Mouse (Mus musculus) midbrain, embryonic 16.5 days (tissue): Measurements from ENCODE around the gene Ptpn11. TPM values are rescaled to one million over a fixed set of nuclear protein-coding genes. Genes with fewer than 3 reads are reported as not detected.
"Not testable (repeated sequence)": the region's sequence is repeated elsewhere in the genome, so short reads cannot be mapped to it uniquely, and the experiment has no call there.

Experiments used
- ATAC-seq: fragments of 200-750 bp; cut with Nextera tagmentation; 2 replicates; pipeline ENCODE4 v1.8.0; 2017; ENCODE audit warnings: moderate TSS enrichment
- H3K27ac ChIP-seq: fragments of 300-500 bp; sonication (generic); 2 replicates; pipeline ENCODE4 v1.5.1; 2014; ENCODE audit warnings: mild to moderate bottlenecking, low read length, mixed read lengths
- H3K27me3 ChIP-seq: fragments of 300-500 bp; sonication (generic); 2 replicates; pipeline ENCODE4 v1.6.1; 2014; ENCODE audit warnings: low read depth, low read length, mixed read lengths; ENCODE audit not compliant: control insufficient read depth, insufficient read depth
- H3K36me3 ChIP-seq: fragments of 300-500 bp; sonication (generic); 2 replicates; pipeline ENCODE4 v1.6.1; 2014; ENCODE audit warnings: mild to moderate bottlenecking, low read length, moderate library complexity, mixed read lengths; ENCODE audit not compliant: control insufficient read depth, insufficient read depth
- H3K4me1 ChIP-seq: fragments of 300-500 bp; sonication (generic); 2 replicates; pipeline ENCODE4 v1.6.1; 2014; ENCODE audit warnings: mild to moderate bottlenecking, low read length, mixed read lengths; ENCODE audit not compliant: control insufficient read depth, insufficient read depth
- H3K4me2 ChIP-seq: fragments of 300-500 bp; sonication (generic); 2 replicates; pipeline ENCODE4 v1.6.1; 2014; ENCODE audit warnings: mild to moderate bottlenecking, low read length, mixed read lengths
- H3K4me3 ChIP-seq: fragments of 300-500 bp; sonication (generic); 2 replicates; pipeline ENCODE4 v1.5.1; 2014; ENCODE audit warnings: low read depth, mild to moderate bottlenecking, low read length, moderate library complexity, mixed read lengths
- H3K9ac ChIP-seq: fragments of 300-500 bp; sonication (generic); 2 replicates; pipeline ENCODE4 v1.6.1; 2014; ENCODE audit warnings: low read depth, low read length, mixed read lengths
- H3K9me3 ChIP-seq: fragments of 300-500 bp; sonication (generic); replicated peaks from 2 replicates; pipeline ENCODE4 v1.6.1; 2014; ENCODE audit warnings: mild to moderate bottlenecking, low read length, mixed read lengths; ENCODE audit not compliant: control insufficient read depth, poor library complexity, severe bottlenecking
- WGBS: fragments of 180-500 bp; shearing (Covaris S2); extraction: QIAGEN DNeasy Blood & Tissue Kit; methylation state at CpG from one replicate; pipeline ENCODE4 v1.1.7; 2014; 5-methylcytosine and 5-hydroxymethylcytosine counted together
- polyA plus RNA-seq: library from polyadenylated mRNA; unstranded; fragments of >200 nt; fragmentation: Nextera tagmentation; extraction: Ambion mirVana; gene quantifications from 2 replicates; pipeline ENCODE4 v1.2.1, GENCODE M21; 2015

Gene Ptpn11
- polyA plus RNA-seq, 1 experiment from 2014 or later, result 18.4 TPM

DNA sequence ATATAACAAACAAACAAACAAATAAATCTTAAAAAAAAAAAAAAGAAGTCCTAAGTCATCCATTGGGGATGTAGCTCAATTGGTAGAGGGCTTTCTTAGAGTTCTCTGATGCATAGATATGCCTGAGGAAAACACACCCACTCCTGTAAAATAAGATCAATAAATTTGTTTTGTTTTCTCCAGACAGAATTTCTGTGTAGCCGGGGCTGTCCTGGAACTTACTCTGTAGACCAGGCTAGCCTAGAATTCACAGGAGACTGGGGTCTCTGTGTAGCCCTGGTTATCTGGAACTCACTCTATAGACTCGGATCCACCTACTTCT is 26.1 kb upstream of the Ptpn11 start:
- no peaks in the 10 kb centered on the region for H3K9me3 ChIP-seq
- no peak for ATAC-seq

DNA sequence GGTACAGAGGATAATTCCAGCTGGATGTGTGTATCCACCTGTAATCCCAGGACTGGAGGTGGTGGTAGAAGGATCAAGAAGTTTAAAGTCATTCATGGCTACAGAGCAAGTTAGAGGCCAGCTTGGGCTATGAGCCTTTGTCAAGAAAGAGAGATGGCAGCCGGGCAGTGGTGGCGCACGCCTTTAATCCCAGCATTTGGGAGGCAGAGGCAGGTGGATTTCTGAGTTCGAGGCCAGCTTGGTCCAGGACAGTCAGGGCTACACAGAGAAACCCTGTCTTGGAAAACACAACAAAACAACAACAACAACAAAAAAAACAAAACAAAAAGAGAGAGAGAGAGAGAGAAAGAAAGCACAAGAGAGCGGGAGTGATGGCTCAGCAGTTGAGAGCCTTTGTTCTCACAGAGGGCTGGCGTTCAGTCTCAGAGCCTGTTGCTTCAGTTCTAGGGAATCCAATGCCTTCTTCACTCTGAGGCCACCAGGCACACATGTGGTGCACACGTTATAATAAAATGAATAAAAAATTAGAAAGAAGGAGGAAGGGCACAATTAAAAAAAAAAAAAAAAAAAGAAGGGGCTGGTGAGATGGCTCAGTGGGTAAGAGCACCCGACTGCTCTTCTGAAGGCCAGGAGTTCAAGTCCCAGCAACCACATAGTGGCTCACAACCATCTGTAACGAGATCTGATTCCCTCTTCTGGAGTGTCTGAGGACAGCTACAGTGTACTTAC is 25.6 kb upstream of the Ptpn11 start:
- ATAC-seq, H3K9ac ChIP-seq, H3K27ac ChIP-seq, H3K4me3 ChIP-seq, H3K4me2 ChIP-seq, H3K4me1 ChIP-seq, H3K27me3 ChIP-seq, H3K9me3 ChIP-seq: not testable (repeated sequence)
- H3K36me3 ChIP-seq, result peaks cover 11% of the 10 kb centered on the region
- 88% methylated on average over 9 of the region's 9 CpGs for WGBS

More for the DNA sequence above, 26.1 kb upstream of the Ptpn11 start:
- H3K4me3 ChIP-seq, result no peak overlapping the region
- no peak overlapping the region for H3K9ac ChIP-seq
- peaks cover 6% of the 10 kb centered on the region for H3K36me3 ChIP-seq
- peaks cover 9% of the 10 kb centered on the region for H3K4me1 ChIP-seq
- WGBS, result 94% methylated on average over 2 of the region's 2 CpGs
- H3K27ac ChIP-seq, result no peak overlapping the region
- H3K4me2 ChIP-seq, result no peak overlapping the region
- no peaks in the 10 kb centered on the region for H3K27me3 ChIP-seq

DNA sequence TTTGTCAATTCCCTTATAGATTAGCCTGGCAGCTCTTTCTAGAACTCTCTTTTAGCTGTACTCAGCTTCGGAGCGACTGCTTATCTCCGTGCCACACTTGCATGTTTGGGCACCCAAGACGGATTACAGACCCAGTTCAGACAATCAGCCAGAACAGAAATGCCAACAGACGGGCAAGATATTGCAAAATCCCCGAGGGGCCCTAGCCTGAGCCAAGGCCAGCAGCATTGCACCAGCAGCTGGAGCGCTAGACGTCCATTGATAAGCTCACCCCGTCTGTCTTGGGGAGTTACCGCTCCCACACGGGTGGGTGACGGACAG is 24.9 kb upstream of the Ptpn11 start:
- H3K36me3 ChIP-seq, result peaks cover 15% of the 10 kb centered on the region
- no peak overlapping the region for H3K9ac ChIP-seq
- no peaks in the 10 kb centered on the region for H3K9me3 ChIP-seq
- H3K27ac ChIP-seq, result no peak overlapping the region
- no peaks in the 10 kb centered on the region for H3K27me3 ChIP-seq
- H3K4me1 ChIP-seq, result peaks cover 3% of the 10 kb centered on the region; the same call in 1 of the 2 replicates
- ATAC-seq, result no peak
- 73% methylated on average over 12 of the region's 12 CpGs for WGBS
- no peak overlapping the region for H3K4me3 ChIP-seq
- no peak overlapping the region for H3K4me2 ChIP-seq

DNA sequence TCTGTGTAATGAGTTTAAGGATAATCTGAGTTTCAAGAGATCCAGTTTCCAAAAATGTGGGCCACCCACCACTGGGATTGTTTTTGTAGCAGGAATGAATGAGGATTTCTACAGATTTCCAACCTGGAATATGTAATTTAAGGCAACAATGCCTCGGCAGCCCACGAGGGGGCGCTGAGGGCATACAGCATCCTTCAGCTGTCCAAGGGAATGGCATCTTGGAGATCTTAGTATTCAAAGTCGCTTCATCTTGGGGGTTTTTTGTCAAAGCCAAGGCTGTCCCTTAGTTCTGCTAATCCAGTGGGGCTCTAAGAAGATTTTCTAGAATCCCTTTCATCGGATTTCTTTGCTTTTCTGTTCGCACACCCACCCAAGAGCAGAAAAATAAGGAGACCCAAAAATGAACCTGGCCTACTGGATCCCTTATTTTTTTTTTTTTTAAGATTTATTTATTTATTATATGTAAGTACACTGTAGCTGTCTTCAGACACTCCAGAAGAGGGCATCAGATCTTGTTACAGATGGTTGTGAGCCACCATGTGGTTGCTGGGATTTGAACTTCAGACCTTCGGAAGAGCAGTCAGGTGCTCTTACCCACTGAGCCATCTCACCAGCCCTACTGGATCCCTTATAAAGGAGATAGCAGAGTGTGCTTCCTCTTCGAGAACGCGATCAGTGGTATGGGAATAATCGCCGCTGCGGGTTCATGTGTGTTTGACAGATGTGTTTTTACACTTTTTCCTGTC is 24.4 kb upstream of the Ptpn11 start:
- no peak overlapping the region for H3K4me3 ChIP-seq
- no peak overlapping the region for H3K9ac ChIP-seq
- H3K4me2 ChIP-seq, result no peak overlapping the region
- no peak for ATAC-seq
- 46% methylated on average over 13 of the region's 13 CpGs for WGBS
- no peak overlapping the region for H3K27ac ChIP-seq
- no peaks in the 10 kb centered on the region for H3K9me3 ChIP-seq
- H3K36me3 ChIP-seq, result peaks cover 19% of the 10 kb centered on the region
- H3K27me3 ChIP-seq, result no peaks in the 10 kb centered on the region
- peaks cover 3% of the 10 kb centered on the region; the same call in 1 of the 2 replicates for H3K4me1 ChIP-seq

DNA sequence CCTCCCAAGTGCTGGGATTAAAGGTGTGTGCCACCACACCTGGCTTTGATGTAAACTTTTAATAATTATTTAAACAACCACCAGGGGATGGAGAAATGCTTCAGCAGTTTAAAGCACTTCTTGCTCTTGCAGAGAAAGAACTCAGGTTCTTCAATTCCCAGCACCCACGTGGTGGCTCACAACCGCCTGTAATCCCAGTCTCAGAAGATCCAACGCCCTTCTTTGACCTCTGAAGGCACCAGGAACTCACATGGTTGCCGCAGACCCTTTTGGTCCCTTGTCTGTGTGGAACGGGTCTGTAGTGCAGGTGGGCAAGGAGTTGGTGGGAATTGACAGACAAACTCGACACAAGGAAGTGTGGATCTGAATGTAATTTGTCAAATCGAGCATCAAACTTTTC is 23.5 kb upstream of the Ptpn11 start:
- no peaks in the 10 kb centered on the region for H3K27me3 ChIP-seq
- no peak overlapping the region for H3K9ac ChIP-seq
- peaks cover 19% of the 10 kb centered on the region for H3K36me3 ChIP-seq
- no peak overlapping the region for H3K27ac ChIP-seq
- no peak for ATAC-seq
- H3K9me3 ChIP-seq, result no peaks in the 10 kb centered on the region
- no peak overlapping the region for H3K4me3 ChIP-seq
- WGBS, result 62% methylated on average over 7 of the region's 7 CpGs
- peaks cover 2% of the 10 kb centered on the region; the same call in 1 of the 2 replicates for H3K4me1 ChIP-seq
- no peak overlapping the region for H3K4me2 ChIP-seq

DNA sequence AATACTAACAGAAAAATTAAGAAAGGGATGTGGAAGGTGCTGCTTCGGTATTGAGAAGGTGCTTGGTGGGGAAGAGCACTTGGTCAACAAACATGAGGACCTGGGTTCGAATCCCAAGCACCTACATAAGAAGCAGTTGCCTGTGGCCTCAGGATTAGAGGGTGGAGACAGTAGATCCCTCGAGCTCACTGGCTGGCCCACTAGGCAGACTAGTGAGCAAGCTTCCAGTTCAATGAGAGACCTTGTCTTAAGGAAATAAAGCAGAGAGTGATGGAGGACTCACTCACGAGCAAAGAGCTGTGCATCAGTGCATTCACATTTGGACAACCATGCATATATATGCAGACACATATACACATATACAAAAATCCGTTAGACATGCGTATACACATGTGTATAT is 20.9 kb upstream of the Ptpn11 start:
- Histone ChIP-seq H3K9ac (no peak overlapping the region), H3K4me3 (no peak overlapping the region), H3K27me3 (no peaks in the 10 kb centered on the region), H3K27ac (no peak overlapping the region), H3K4me2 (no peak overlapping the region), H3K9me3 (no peaks in the 10 kb centered on the region), H3K36me3 (peaks cover 33% of the 10 kb centered on the region), H3K4me1 (no peaks in the 10 kb centered on the region)
- no peak for ATAC-seq
- WGBS, result 91% methylated on average over 6 of the region's 6 CpGs

DNA sequence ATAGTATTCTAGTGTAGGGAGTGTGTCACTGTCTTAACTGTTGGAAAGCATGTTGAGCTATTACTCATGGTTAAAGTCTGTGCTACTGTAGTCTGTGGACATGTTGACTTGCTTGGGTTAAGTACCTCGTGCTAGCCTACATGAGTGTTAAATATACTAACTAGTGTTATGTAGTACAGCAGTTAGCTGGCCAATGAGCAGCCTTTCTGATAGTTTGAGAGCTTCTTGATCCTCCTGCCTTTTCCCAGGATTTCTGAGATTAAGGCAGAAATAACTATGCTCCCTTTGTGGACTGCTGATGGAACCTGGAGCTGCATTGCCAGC is 19.4 kb upstream of the Ptpn11 start:
- Histone ChIP-seq H3K27me3 (no peaks in the 10 kb centered on the region), H3K9ac (no peak overlapping the region), H3K4me1 (peaks cover 8% of the 10 kb centered on the region), H3K9me3 (no peaks in the 10 kb centered on the region), H3K4me2 (no peak overlapping the region), H3K36me3 (peaks cover 42% of the 10 kb centered on the region), H3K27ac (no peak overlapping the region), H3K4me3 (no peak overlapping the region)
- WGBS, result 83% methylated on average over 1 of the region's 1 CpGs
- ATAC-seq, result no peak

DNA sequence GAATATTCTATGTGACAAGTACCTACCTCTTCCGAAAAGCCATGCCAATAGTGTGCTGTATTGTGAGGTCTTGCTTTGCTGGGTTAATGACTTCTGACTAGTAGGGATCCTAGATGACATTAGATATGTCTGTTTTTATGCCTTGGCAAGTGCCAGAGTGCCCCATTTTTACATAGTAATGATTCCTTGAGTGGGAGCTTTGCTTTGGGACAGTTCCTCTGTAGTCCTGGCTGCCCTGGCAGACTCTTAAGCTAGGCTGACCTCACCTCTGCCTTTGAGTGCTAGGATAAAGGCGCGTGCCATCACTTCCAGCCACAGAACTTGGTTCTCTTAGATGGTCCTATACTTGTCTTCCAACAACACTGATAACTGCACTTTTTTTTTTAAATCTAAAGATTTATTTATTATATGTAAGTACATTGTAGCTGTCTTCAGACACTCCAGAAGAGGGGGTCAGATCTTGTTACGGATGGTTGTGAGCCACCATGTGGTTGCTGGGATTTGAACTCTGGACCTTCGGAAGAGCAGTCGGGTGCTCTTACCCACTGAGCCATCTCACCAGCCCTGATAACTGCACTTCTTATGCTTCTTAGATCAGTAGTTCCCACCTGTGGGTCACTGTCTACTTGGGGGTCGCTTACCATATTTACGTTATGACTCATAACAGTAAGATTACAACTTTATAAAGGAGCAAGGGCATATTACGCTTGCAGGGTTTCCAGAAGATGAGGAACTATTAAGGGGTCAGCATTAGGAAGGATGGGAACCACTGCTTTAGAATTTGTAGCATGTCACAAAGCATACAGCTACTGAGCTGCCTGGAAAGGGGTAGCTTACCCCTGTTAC is 18.8 kb upstream of the Ptpn11 start:
- peaks cover 12% of the 10 kb centered on the region for H3K4me1 ChIP-seq
- no peaks in the 10 kb centered on the region for H3K27me3 ChIP-seq
- no peak for ATAC-seq
- H3K4me3 ChIP-seq, result no peak overlapping the region
- H3K9me3 ChIP-seq, result no peaks in the 10 kb centered on the region
- H3K36me3 ChIP-seq, result peaks cover 42% of the 10 kb centered on the region
- 91% methylated on average over 9 of the region's 9 CpGs for WGBS
- H3K4me2 ChIP-seq, result no peak overlapping the region
- H3K9ac ChIP-seq, result no peak overlapping the region
- no peak overlapping the region for H3K27ac ChIP-seq

DNA sequence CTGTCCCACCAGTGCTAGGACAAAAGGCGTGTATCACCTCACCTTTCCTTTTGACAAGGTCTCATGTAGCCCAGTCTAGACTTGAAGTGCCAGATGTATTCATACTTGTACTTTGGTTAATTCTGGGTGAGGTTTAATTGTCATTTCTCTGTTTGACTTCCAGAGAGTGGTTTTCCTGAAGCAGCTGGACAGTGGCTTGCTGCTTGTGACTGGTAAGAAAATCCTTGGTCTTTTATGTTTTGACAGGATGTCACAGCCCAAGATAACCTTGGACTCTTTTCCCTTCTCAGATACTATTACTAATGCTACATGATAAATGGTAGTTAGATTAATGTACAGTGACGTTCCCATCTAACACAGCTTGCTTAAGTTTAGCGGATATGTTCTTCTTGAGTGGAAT is 15.8 kb upstream of the Ptpn11 start:
- Histone ChIP-seq H3K4me2 (no peak overlapping the region), H3K9ac (no peak overlapping the region), H3K4me1 (peaks cover 12% of the 10 kb centered on the region), H3K9me3 (no peaks in the 10 kb centered on the region), H3K4me3 (no peak overlapping the region), H3K27me3 (no peaks in the 10 kb centered on the region), H3K27ac (no peak overlapping the region), H3K36me3 (peaks cover 33% of the 10 kb centered on the region)
- ATAC-seq, result no peak
- 90% methylated on average over 3 of the region's 3 CpGs for WGBS
